Mouse (Mus musculus) urinary bladder, adult 18-20 months (tissue): Measurements from ENCODE around the gene Draxin.

Experiments used
- DNase-seq, 2 experiments: peaks; one replicate each; pipeline ENCODE4 v3.0.0; 2022; ENCODE audit warnings: low spot score in 2 of 2, mixed read lengths in 2 of 2

The Draxin gene

DNA sequence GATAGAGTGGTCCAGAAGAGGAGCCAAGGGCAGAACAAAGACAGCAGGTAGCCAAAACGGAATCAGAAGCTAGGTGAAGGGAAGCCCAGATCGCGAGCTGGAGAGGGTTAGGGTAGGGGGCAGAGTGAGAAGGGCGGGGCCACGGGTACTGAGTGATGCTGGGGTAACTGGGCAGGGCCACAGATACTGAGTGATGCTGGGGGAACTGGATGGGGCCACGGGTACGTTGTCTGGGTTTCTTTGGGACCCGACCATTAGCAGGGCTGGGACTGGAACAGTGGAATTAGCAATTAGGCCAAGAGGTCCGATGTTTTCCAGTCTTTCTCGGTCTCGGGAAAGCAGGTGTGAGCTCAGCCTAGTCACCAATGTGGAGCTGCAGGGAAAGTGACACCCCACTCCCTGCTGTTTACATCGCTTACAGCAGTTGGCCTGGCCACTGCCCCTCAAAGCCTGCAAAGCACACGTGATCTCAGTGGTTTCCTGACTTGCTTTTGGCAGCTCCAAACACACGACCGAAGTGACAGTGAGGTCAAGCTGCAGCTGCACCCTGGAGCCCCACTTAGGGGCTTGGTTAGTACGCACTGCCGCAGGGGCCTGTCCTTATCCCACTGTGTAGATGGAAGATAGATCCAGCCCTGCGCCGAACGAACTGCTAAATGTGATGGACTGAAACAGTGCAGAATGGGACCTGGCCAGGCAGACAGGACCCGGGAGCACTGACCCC is 47.2 kb downstream of the Draxin start:
- no peak for DNase-seq

DNA sequence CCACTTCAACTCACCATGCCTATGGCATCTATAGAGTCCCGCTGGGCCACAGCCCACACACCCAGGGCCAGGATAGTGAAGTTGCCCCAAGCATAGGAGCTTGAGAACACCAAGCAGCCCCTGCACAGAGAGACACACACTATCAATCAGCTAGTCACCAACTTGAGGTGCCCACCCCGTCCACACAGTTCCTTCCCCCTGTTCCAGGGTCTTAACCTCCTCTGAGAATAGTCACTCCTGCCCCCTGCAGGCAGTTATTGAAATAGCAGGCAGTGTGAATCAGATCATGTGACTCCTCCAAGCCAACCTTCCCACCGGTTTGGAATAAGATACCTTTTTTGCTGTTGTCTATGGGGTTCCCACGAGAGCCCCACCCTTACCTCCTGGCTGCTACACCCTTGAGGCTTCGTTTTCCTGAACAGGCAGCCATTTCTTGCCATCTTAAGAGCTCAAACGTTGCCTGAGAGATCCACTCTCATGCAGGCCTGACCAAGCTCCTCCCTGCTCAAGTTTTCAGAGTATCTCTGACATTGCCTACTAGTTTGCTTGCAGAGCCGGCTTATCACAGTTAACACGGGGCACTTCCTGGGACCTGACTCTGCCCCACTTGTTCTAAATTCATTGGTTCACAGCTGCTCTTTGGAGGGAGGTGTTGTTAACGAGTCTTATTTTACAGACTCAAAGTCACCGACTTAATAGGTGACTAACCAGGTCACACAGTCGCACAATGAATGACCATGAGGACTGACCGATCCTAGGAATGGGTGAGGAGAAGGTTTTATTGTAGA is 48.0 kb downstream of the Draxin start:
- DNase-seq: no peak

- no peak for DNase-seq
These were observed 49.3 kb downstream of the Draxin start for GRCm38 (mm10) chr4:148081201-148081600.

- DNase-seq: no peak
These were observed 49.9 kb downstream of the Draxin start for GRCm38 (mm10) chr4:148080597-148080973.

DNA sequence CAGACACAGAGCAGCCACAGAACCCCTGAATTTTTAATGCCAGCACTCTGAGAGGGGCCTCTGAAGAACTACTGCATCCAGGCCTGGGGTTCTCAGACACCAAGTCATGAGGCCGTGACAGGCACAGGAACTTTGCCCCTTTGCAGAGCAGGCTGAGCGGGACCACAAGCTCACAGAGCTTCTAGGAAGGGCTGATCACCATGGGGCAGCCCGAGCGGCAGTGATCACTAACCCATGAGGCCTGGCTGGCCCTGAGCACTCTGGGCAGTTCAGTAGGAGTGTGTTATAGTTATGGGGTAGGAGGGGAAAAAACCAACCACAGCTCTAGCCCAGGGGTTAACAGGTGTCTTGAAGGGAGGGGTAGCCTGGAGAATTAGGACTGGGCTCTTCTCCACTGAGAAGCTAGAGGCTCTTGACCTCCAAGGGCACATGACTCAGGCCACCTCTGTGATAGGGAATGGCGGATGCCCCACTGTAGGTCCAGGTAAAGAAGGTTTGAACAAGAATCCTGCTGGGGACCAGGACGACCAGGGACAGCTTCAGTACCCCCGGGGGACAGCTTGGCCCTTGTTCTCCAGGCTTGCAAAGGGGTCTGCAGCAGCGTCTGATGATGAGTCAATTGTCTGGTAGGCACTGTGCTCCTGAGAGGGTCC is 50.4 kb downstream of the Draxin start:
- no peak for DNase-seq

GRCm38 (mm10) chr4:148079212-148079611 is 51.3 kb downstream of the Draxin start:
- no peak for DNase-seq

DNA sequence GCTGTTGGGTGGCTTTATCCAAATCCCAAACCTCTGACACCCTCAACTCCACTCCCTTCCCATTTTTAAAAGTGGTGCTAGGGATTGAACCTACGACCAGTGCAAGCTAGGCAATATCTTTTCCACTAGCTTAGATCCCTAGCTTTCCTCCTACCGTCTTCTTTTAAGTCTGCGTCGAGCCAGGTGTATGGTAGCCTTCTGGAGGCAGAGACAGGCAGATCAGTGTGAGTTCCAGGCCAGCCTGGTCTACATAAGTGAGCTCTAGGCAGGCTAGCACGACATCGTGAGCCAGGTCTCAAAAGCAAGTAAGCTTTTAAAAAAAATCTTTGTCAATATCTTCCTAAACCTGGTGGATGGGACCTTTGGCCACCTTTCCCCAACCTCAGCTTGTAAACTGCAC is 54.6 kb downstream of the Draxin start:
- no peak for DNase-seq

DNA sequence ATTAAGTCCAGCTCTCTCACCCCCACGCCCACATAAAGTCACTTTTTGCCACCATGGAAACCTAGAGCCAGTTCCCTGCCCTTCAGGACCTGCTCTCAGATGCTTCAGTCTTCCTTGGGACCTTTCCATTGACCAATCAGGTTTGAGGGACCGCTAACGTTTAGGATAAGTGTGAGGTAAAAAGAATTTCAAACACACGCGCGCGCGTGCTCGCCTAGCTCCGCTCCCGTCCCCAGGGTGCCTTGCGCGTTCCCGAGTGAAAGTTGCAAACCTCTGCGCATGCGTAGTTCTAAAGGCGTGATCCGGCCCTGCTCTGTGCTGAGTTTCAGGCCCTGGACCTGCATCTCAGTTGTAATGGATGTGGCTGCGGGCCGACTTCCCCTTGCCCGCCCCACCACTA is 55.2 kb downstream of the Draxin start:
- peak; percentile 51 to 64 for DNase-seq

- DNase-seq: no peak
These were observed 55.8 kb downstream of the Draxin start for GRCm38 (mm10) chr4:148074521-148075189.

GRCm38 (mm10) chr4:148071508-148071907 is 59.0 kb downstream of the Draxin start:
- DNase-seq: no peak

DNA sequence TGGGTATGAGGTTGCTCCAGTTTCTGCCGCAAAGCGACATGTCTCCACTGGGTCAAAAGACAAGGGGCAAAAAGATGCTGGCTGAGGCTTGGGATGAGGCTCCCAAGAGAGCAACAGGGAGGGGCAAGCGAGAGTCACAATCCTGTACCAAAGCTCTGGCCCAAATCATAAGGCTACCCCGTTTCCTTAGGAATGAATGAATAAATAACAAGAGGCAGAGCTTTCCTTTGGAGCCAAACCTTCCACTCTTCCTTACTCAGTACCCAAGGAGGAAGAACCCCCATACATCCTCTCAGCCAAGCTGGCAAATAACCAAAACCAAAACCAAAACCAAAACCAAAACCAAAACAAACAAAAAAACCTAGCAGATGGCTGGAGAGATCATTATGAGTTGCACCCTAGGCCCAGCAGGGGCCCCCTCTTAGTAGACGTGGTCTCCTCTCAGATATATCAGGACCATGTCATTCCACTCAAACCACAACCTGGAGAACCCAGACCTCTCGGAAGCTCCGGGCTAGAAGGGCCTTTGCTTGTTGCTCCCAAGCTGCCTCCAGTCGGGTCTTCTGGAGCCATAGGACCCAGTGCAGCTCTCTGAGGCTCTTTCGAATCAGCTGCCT is 60.8 kb downstream of the Draxin start:
- no peak for DNase-seq

DNA sequence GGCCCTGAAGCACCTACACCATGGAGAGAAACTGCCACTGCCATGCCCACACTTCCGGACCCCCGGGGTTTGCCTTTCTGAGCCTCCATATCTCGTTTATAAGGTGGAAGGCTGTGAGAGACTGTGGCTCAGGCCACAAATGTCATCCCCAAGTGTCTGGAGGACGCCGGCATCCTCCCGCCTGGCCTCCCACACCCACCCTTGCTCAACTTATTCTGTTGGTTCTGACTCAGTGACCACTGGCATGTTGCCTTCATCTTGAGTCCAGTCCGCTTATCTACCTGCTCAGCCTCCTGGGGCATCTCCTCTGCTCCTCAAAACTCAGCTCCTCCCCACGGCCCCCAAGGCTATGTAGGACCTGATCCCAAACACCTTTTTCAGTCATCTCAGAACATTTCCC is 63.2 kb downstream of the Draxin start:
- DNase-seq: no peak

- no peak for DNase-seq
These were observed 64.1 kb downstream of the Draxin start for GRCm38 (mm10) chr4:148066401-148066744.

- DNase-seq: no peak
These were observed 64.6 kb downstream of the Draxin start for GRCm38 (mm10) chr4:148065702-148066400.

- no peak for DNase-seq
These were observed 69.4 kb downstream of the Draxin start for GRCm38 (mm10) chr4:148061086-148061480.

GRCm38 (mm10) chr4:148060120-148061085 is 70.1 kb downstream of the Draxin start:
- no peak for DNase-seq

GRCm38 (mm10) chr4:148058993-148059392 is 71.5 kb downstream of the Draxin start:
- no peak for DNase-seq

DNA sequence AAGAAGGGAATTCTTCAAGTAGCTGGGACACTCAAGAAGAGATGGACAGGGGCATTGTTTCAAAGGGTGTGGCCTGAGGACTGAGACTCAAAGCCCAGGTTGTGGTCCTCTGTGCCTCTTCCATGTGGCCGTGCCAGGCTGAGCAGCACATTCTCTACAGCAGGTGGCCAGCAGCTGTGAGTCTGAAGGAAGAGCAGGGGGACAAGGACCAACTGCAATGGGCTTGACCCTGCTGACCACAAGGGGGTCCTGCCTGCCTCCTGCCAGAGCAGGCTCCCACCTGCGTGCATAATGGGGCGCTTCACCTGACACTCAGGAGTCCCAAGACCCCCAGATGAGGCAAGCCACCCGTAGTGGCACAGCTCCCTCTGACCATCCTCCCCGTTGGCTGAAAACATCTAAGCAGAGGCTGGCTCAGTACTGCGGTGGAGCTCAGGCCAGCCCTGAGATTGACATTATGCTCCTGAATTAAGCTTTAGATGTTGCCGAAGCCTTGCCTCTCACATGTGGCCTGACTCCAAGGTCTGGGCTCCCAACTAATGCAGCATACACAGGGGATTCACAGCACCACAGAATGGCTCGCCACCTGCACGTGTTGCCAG is 72.2 kb downstream of the Draxin start:
- DNase-seq: no peak

GRCm38 (mm10) chr4:148057661-148058209 is 72.8 kb downstream of the Draxin start:
- DNase-seq: no peak
